In genomic region chr5:99339790-99340189, GRCm38 (mm10) we compare ENCODE assay signal across 9 mouse cellular contexts.
DNase-seq lines count a peak whose midpoint lies in the region; ATAC-seq lines count a peak whose summit lies in the region.
"Had no signal": no experiment of that assay in that cellular context is flagged by ENCODE, and none has a peak within 500 bp of the region (broad histone marks: within the 10 kb centered on the region; RNA-seq: fewer than 3 reads in every experiment).

No protein-coding gene starts in this region.

- H3K4me2 ChIP-seq in hindbrain, embryonic 16.5 days (ENCODE audit: low read length): peak overlapping the region; percentile 13
- H3K4me2 ChIP-seq: limb, embryonic 12.5 days had no signal

- H3K4me1 ChIP-seq in hindbrain, embryonic 16.5 days (ENCODE audit: control insufficient read depth, insufficient read depth, low read depth, low read length): no peaks in the 10 kb centered on the region

- intact Hi-C loops in left cerebral cortex, postnatal 36 days (cut with DNase I): no loop called here

- no peaks in the 10 kb centered on the region for H3K36me3 ChIP-seq in hindbrain, embryonic 16.5 days (ENCODE audit: control insufficient read depth, insufficient read depth, low read length)
- H3K36me3 ChIP-seq: limb, embryonic 12.5 days had no signal

- peak; percentile 70 for DNase-seq in adipocyte (ENCODE audit: low spot score)
- DNase-seq in frontal cortex, postnatal 36 days (ENCODE audit: low spot score in 2 of 2): peak; percentile 46 to 50
- DNase-seq in left cerebral cortex, postnatal 36 days (ENCODE audit: low spot score in 2 of 2): peak; percentile 24 to 29
- DNase-seq in c-Kit-positive CD71-positive TER-119-positive erythroid progenitor cells, embryonic 14.5 days (ENCODE audit: low spot score): no peak

- H3K4me3 ChIP-seq in hindbrain, embryonic 16.5 days (ENCODE audit: low read length): no peak overlapping the region
- H3K4me3 ChIP-seq: limb, embryonic 12.5 days had no signal

- H3K27ac ChIP-seq in hindbrain, embryonic 16.5 days (ENCODE audit: low read depth, low read length): no peak overlapping the region
- H3K27ac ChIP-seq: limb, embryonic 12.5 days had no signal

- ATAC-seq in CD4-positive, CD25-positive, alpha-beta regulatory T cell, adult 4 months: peak; percentile 37
- no peak for ATAC-seq in hindbrain, embryonic 16.5 days
- peak; percentile 23 for ATAC-seq in megakaryocyte, adult 5-6 weeks (ENCODE audit: poor library complexity, severe bottlenecking)
- no peak for ATAC-seq in erythroblast, adult 5-6 weeks (replicated peaks; ENCODE audit: low FRiP score, poor library complexity, severe bottlenecking)

- WGBS in hindbrain, embryonic 16.5 days: 55% methylated on average over 15 of the region's 15 CpGs

- H3K9me3 ChIP-seq in hindbrain, embryonic 16.5 days (ENCODE audit: control insufficient read depth, low read length): no peaks in the 10 kb centered on the region
- H3K9me3 ChIP-seq: limb, embryonic 12.5 days had no signal

- H3K9ac ChIP-seq in hindbrain, embryonic 16.5 days (ENCODE audit: low read depth, low read length): no peak overlapping the region
- H3K9ac ChIP-seq: limb, embryonic 12.5 days had no signal

- no peaks in the 10 kb centered on the region for H3K27me3 ChIP-seq in hindbrain, embryonic 16.5 days (replicated peaks; ENCODE audit: control insufficient read depth, insufficient read depth, low read length)
- H3K27me3 ChIP-seq: limb, embryonic 12.5 days had no signal

Comparison
In these comparisons a context has a peak if more than half of its experiments do, and no peak if none do; other contexts are left out.
1. ATAC-seq: peak in CD4-positive, CD25-positive, alpha-beta regulatory T cell, adult 4 months (single experiment) and megakaryocyte, adult 5-6 weeks (single experiment); none in hindbrain, embryonic 16.5 days (single experiment) and erythroblast, adult 5-6 weeks (single experiment).